Comparison of ENCODE assay signal across 19 mouse cellular contexts in genomic region chr4:132064550-132064949, GRCm38 (mm10). TPM values are rescaled to one million over a fixed set of nuclear protein-coding genes. Genes with fewer than 3 reads are reported as not detected.
DNase-seq lines count a peak whose midpoint lies in the region; ATAC-seq and TF ChIP-seq lines count a peak whose summit lies in the region.
"Had no signal": no experiment of that assay in that cellular context is flagged by ENCODE, and none has a peak within 500 bp of the region (broad histone marks: within the 10 kb centered on the region; RNA-seq: fewer than 3 reads in every experiment).

No protein-coding gene starts in this region.

- no peak for TF ChIP-seq EP300 in heart, adult 2 months (IDR thresholded peaks at IDR 0.05; ENCODE audit: insufficient read depth, low read depth, low read length)
- no peak for TF ChIP-seq EP300 in lung, postnatal 0 days (IDR thresholded peaks at IDR 0.05)

- H3K9ac ChIP-seq in heart, embryonic 12.5 days, result no peak overlapping the region
- H3K9ac ChIP-seq in heart, adult 2 months (ENCODE audit: low read depth, low read length), result no peak overlapping the region
- H3K9ac ChIP-seq in lung, postnatal 0 days (replicated peaks; ENCODE audit: low read depth), result no peak overlapping the region
- H3K9ac ChIP-seq in liver, embryonic 13.5 days, result peak overlapping the region; percentile 56
- H3K9ac ChIP-seq in stomach, embryonic 16.5 days (ENCODE audit: low read length), result no peak overlapping the region
- H3K9ac ChIP-seq: embryonic facial prominence, embryonic 12.5 days; forebrain, embryonic 12.5 days; midbrain, embryonic 15.5 days had no signal

- H3K4me1 ChIP-seq in heart, embryonic 12.5 days (replicated peaks), result peaks cover 79% of the 10 kb centered on the region
- peaks cover 38% of the 10 kb centered on the region for H3K4me1 ChIP-seq in heart, adult 2 months (ENCODE audit: control insufficient read depth, insufficient read depth, low read length)
- H3K4me1 ChIP-seq in lung, postnatal 0 days (ENCODE audit: insufficient read depth, low read depth, low read length), result peaks cover 8% of the 10 kb centered on the region; the same call in 1 of the 2 replicates
- peaks cover 8% of the 10 kb centered on the region for H3K4me1 ChIP-seq in lung, adult 2 months (ENCODE audit: control insufficient read depth, insufficient read depth, low read length)
- H3K4me1 ChIP-seq in liver, embryonic 13.5 days (replicated peaks), result peaks cover 99% of the 10 kb centered on the region
- peaks cover 11% of the 10 kb centered on the region for H3K4me1 ChIP-seq in stomach, embryonic 16.5 days (ENCODE audit: control insufficient read depth, insufficient read depth, low read length)

- no peak overlapping the region for H3K27ac ChIP-seq in heart, embryonic 12.5 days (ENCODE audit: poor library complexity, severe bottlenecking)
- no peak overlapping the region for H3K27ac ChIP-seq in heart, adult 2 months
- H3K27ac ChIP-seq in lung, postnatal 0 days (ENCODE audit: low read length), result no peak overlapping the region
- peak overlapping the region; percentile 80 for H3K27ac ChIP-seq in liver, embryonic 13.5 days
- peak overlapping the region; percentile 63 for H3K27ac ChIP-seq in stomach, embryonic 16.5 days (ENCODE audit: low read length)
- H3K27ac ChIP-seq: embryonic facial prominence, embryonic 12.5 days; forebrain, embryonic 12.5 days; kidney, postnatal 0 days; midbrain, embryonic 15.5 days had no signal

- 83% methylated on average over 5 of the region's 5 CpGs for WGBS in heart, embryonic 12.5 days
- 86% methylated on average over 5 of the region's 5 CpGs for WGBS in heart, adult 2 months
- 72% methylated on average over 5 of the region's 5 CpGs for WGBS in lung, postnatal 0 days
- 76% methylated on average over 5 of the region's 5 CpGs for WGBS in lung, adult 2 months
- 67% methylated on average over 5 of the region's 5 CpGs for WGBS in liver, embryonic 13.5 days (ENCODE audit: insufficient replicate concordance)
- 74% methylated on average over 5 of the region's 5 CpGs for WGBS in stomach, embryonic 16.5 days

- intact Hi-C loops in heart, adult 2 months (cut with DNase I), result loop anchor here (2.0 kb wide), 1 partner anchor 14 kb away; no protein-coding TSS in a partner anchor

- no peaks in the 10 kb centered on the region for H3K27me3 ChIP-seq in heart, embryonic 12.5 days (replicated peaks)
- no peaks in the 10 kb centered on the region for H3K27me3 ChIP-seq in heart, adult 2 months (ENCODE audit: control insufficient read depth, insufficient read depth, low read length)
- no peaks in the 10 kb centered on the region for H3K27me3 ChIP-seq in lung, postnatal 0 days (replicated peaks; ENCODE audit: insufficient read depth, low read length)
- H3K27me3 ChIP-seq in liver, embryonic 13.5 days, result no peaks in the 10 kb centered on the region
- H3K27me3 ChIP-seq in stomach, embryonic 16.5 days (ENCODE audit: control insufficient read depth, insufficient read depth, low read length), result no peaks in the 10 kb centered on the region
- H3K27me3 ChIP-seq: embryonic facial prominence, embryonic 12.5 days; midbrain, embryonic 15.5 days had no signal

- H3K4me2 ChIP-seq in heart, embryonic 12.5 days, result peak overlapping the region; percentile 24; the same call in 1 of the 2 replicates
- H3K4me2 ChIP-seq in lung, postnatal 0 days (replicated peaks; ENCODE audit: low read depth, low read length), result no peak overlapping the region
- peak overlapping the region; percentile 98 for H3K4me2 ChIP-seq in liver, embryonic 13.5 days
- H3K4me2 ChIP-seq in stomach, embryonic 16.5 days (ENCODE audit: low read depth, low read length), result no peak overlapping the region
- H3K4me2 ChIP-seq: embryonic facial prominence, embryonic 12.5 days; forebrain, embryonic 12.5 days; midbrain, embryonic 15.5 days had no signal

- H3K36me3 ChIP-seq in heart, embryonic 12.5 days, result no peaks in the 10 kb centered on the region
- H3K36me3 ChIP-seq in heart, adult 2 months (ENCODE audit: control insufficient read depth, insufficient read depth, low read length), result no peaks in the 10 kb centered on the region; the same call in none of the 2 replicates
- no peaks in the 10 kb centered on the region for H3K36me3 ChIP-seq in lung, postnatal 0 days (ENCODE audit: insufficient read depth, low read length)
- peaks cover 86% of the 10 kb centered on the region for H3K36me3 ChIP-seq in liver, embryonic 13.5 days
- no peaks in the 10 kb centered on the region for H3K36me3 ChIP-seq in stomach, embryonic 16.5 days (ENCODE audit: control insufficient read depth, insufficient read depth, low read length)
- H3K36me3 ChIP-seq: embryonic facial prominence, embryonic 12.5 days; forebrain, embryonic 12.5 days; midbrain, embryonic 15.5 days had no signal

- peaks cover 5% of the 10 kb centered on the region for H3K79me2 ChIP-seq in heart, adult 2 months (replicated peaks; ENCODE audit: control insufficient read depth, insufficient read depth, low read length)

- no peak for DNase-seq in heart, adult 2 months
- peak; percentile 10 for DNase-seq in lung, postnatal 0 days (ENCODE audit: low spot score)
- no peak for DNase-seq in lung, adult 2 months
- no peak for DNase-seq in liver, embryonic 13.5 days
- DNase-seq in frontal cortex, postnatal 25 days (ENCODE audit: low spot score in 2 of 2), result no peak
- no peak for DNase-seq in right cerebral cortex, adult 2 months (ENCODE audit: low spot score in 2 of 2)
- DNase-seq: adrenal gland, adult 8-10 months; B cell, adult 2 months; heart, postnatal 4 days; lung, adult 18-20 months; retina, postnatal 1 day; thymus, postnatal 14 days had no signal

- no peaks in the 10 kb centered on the region for H3K9me3 ChIP-seq in heart, embryonic 12.5 days (replicated peaks)
- H3K9me3 ChIP-seq in lung, postnatal 0 days (ENCODE audit: low read length), result no peaks in the 10 kb centered on the region
- no peaks in the 10 kb centered on the region for H3K9me3 ChIP-seq in liver, embryonic 13.5 days (replicated peaks)
- H3K9me3 ChIP-seq in stomach, embryonic 16.5 days (replicated peaks; ENCODE audit: control insufficient read depth, low read length), result no peaks in the 10 kb centered on the region
- H3K9me3 ChIP-seq: embryonic facial prominence, embryonic 12.5 days; forebrain, embryonic 12.5 days; midbrain, embryonic 15.5 days had no signal

- TF ChIP-seq CTCF in heart, adult 2 months (IDR thresholded peaks at IDR 0.05), result no peak
- no peak for TF ChIP-seq CTCF in lung, postnatal 0 days (IDR thresholded peaks at IDR 0.05)
- TF ChIP-seq CTCF in lung, adult 2 months (IDR thresholded peaks at IDR 0.05; ENCODE audit: insufficient read depth, low read length), result no peak

- H3K4me3 ChIP-seq in heart, embryonic 12.5 days, result no peak overlapping the region
- H3K4me3 ChIP-seq in heart, adult 2 months, result no peak overlapping the region
- H3K4me3 ChIP-seq in lung, postnatal 0 days (ENCODE audit: low read depth, low read length), result no peak overlapping the region
- H3K4me3 ChIP-seq in lung, adult 2 months (replicated peaks; ENCODE audit: extremely low read depth, low read depth, low read length), result no peak overlapping the region
- H3K4me3 ChIP-seq in liver, embryonic 13.5 days (replicated peaks), result peak overlapping the region; percentile 99
- H3K4me3 ChIP-seq in stomach, embryonic 16.5 days (replicated peaks; ENCODE audit: low read length), result no peak overlapping the region
- H3K4me3 ChIP-seq: embryonic facial prominence, embryonic 12.5 days; forebrain, embryonic 12.5 days; midbrain, embryonic 15.5 days had no signal

- TF ChIP-seq POLR2A in heart, adult 2 months (IDR thresholded peaks at IDR 0.05; ENCODE audit: insufficient read depth, low read depth, low read length), result no peak
- no peak for TF ChIP-seq POLR2A in lung, adult 2 months (IDR thresholded peaks at IDR 0.05; ENCODE audit: borderline replicate concordance, extremely low read depth, low read depth, low read length)

- ATAC-seq in heart, embryonic 12.5 days (ENCODE audit: insufficient number of reproducible peaks, low FRiP score), result no peak
- ATAC-seq in lung, postnatal 0 days, result no peak
- ATAC-seq in liver, embryonic 13.5 days (ENCODE audit: low read depth), result no peak
- ATAC-seq in stomach, embryonic 16.5 days (ENCODE audit: insufficient read depth, low FRiP score), result no peak; the same call in 1 of the 2 replicates
- ATAC-seq: hindbrain, embryonic 16.5 days; midbrain, embryonic 15.5 days had no signal

RNA-seq across cellular contexts. Expression of gene Gm10300, which starts 9.9 kb away (rescaled TPM):
- polyA plus RNA-seq in heart, embryonic 12.5 days (2016; fragmentation: Nextera tagmentation; extraction: Ambion mirVana), result 0.15 and 0.28 TPM in 2 replicates
- under 1 TPM; 0.11 to 0.13 TPM for total RNA-seq in heart, adult 2 months (2021)
- polyA plus RNA-seq in heart, adult 2 months (2012; rRNA removed), result 0.08 and 0.12 TPM in 2 replicates
- polyA plus RNA-seq in lung, postnatal 0 days (2015; fragmentation: Nextera tagmentation; extraction: Ambion mirVana), result 0.15 and 0.18 TPM in 2 replicates
- polyA plus RNA-seq in lung, adult 2 months (2012; rRNA removed), result 0.07 and 0.25 TPM in 2 replicates
- 0.39 and 0.63 TPM in 2 replicates for polyA plus RNA-seq in liver, embryonic 13.5 days (2015; fragmentation: Nextera tagmentation; extraction: Ambion mirVana)
- polyA plus RNA-seq in stomach, embryonic 16.5 days (2015; fragmentation: Nextera tagmentation; extraction: Ambion mirVana), result 0.05 TPM in 1 of 2 replicates, not detected in the other
- polyA plus RNA-seq: embryonic facial prominence, embryonic 12.5 days; hindbrain, embryonic 16.5 days; midbrain, embryonic 15.5 days had no signal

RNA-seq across cellular contexts. Expression of gene Epb41, which starts 10.6 kb away (rescaled TPM):
- 97.6 and 102 TPM in 2 replicates for polyA plus RNA-seq in heart, embryonic 12.5 days (2016; fragmentation: Nextera tagmentation; extraction: Ambion mirVana)
- 100 to 1,000 TPM; 128 to 256 TPM for total RNA-seq in heart, adult 2 months (2021)
- 58.7 and 62.5 TPM in 2 replicates for polyA plus RNA-seq in heart, adult 2 months (2012; rRNA removed)
- polyA plus RNA-seq in lung, postnatal 0 days (2015; fragmentation: Nextera tagmentation; extraction: Ambion mirVana), result 29.9 and 32.5 TPM in 2 replicates
- 38.3 and 45.3 TPM in 2 replicates for polyA plus RNA-seq in lung, adult 2 months (2012; rRNA removed)
- polyA plus RNA-seq in liver, embryonic 13.5 days (2015; fragmentation: Nextera tagmentation; extraction: Ambion mirVana), result 147 and 193 TPM in 2 replicates
- polyA plus RNA-seq in stomach, embryonic 16.5 days (2015; fragmentation: Nextera tagmentation; extraction: Ambion mirVana), result 55.7 and 60.0 TPM in 2 replicates

Comparison
In these comparisons a context has a peak if more than half of its experiments do, and no peak if none do; other contexts are left out.
1. H3K27ac ChIP-seq: peak in liver, embryonic 13.5 days (single experiment) and stomach, embryonic 16.5 days (single experiment); none in heart, embryonic 12.5 days (single experiment), heart, adult 2 months (single experiment) and lung, postnatal 0 days (single experiment).
2. H3K4me2 ChIP-seq: peak in heart, embryonic 12.5 days (single experiment) and liver, embryonic 13.5 days (single experiment); none in lung, postnatal 0 days (single experiment) and stomach, embryonic 16.5 days (single experiment).